11 mouse cellular contexts compared by ENCODE assay signal in the genomic region with DNA sequence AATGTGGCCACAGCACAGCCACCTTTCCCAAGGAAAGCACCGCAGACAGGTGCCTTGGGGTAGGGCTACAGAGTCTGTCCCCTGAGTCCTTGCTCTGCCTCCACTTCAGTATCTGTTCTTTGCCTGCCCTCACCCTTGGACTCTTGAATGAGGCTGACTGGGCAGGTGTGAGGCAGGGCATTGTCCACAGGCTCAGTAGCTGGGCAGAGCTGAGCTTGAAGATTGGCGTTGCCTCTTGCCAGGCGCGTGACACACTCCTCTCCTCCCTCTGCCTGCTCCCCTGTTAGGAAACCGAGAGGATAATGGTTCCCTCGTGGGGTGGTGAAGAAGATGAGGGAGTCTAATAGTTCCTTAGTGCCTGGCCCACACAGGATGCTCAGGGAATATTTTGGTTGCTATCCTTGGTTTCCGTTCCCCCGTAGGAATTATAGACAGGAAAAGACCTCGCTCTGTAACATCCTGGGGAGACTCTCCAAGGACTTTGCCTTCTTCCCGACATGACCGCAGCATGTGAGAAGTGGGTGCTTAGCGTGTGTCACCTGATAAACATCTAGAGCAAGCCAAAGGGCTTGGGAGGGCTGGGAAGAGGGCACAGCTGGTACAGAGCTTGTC. TPM values are rescaled to one million over a fixed set of nuclear protein-coding genes. Genes with fewer than 3 reads are reported as not detected.
DNase-seq lines count a peak whose midpoint lies in the region; ATAC-seq and TF ChIP-seq lines count a peak whose summit lies in the region.
"Had no signal": no experiment of that assay in that cellular context is flagged by ENCODE, and none has a peak within 500 bp of the region (broad histone marks: within the 10 kb centered on the region; RNA-seq: fewer than 3 reads in every experiment).

No protein-coding gene starts in this region.

- H3K4me1 ChIP-seq in ES-E14 (ENCODE audit: control insufficient read depth in 2 of 2, insufficient read depth in 2 of 2, low read length in 2 of 2, poor library complexity in 1 of 2): peaks cover 9 to 30% of the 10 kb centered on the region in 2 experiments
- peaks cover 31% of the 10 kb centered on the region for H3K4me1 ChIP-seq in forebrain, embryonic 11.5 days (replicated peaks; ENCODE audit: control insufficient read depth, insufficient read depth, low read length)
- H3K4me1 ChIP-seq in intestine, postnatal 0 days (replicated peaks; ENCODE audit: control insufficient read depth, insufficient read depth, low read length): no peaks in the 10 kb centered on the region; the same call in 1 of the 2 replicates
- H3K4me1 ChIP-seq in midbrain, embryonic 14.5 days (ENCODE audit: control insufficient read depth, insufficient read depth, low read length): peaks cover 41% of the 10 kb centered on the region

- 68% methylated on average over 12 of the region's 12 CpGs for WGBS in forebrain, embryonic 11.5 days
- WGBS in intestine, postnatal 0 days: 61% methylated on average over 12 of the region's 12 CpGs
- WGBS in midbrain, embryonic 14.5 days: 46% methylated on average over 12 of the region's 12 CpGs

- peak overlapping the region; percentile 43; the same call in 1 of the 2 replicates for H3K4me2 ChIP-seq in forebrain, embryonic 11.5 days (ENCODE audit: low read depth, low read length, severe bottlenecking)
- no peak overlapping the region for H3K4me2 ChIP-seq in intestine, postnatal 0 days (replicated peaks; ENCODE audit: low read depth)
- peak overlapping the region; percentile 50; the same call in 1 of the 2 replicates for H3K4me2 ChIP-seq in midbrain, embryonic 14.5 days (ENCODE audit: low read length)
- H3K4me2 ChIP-seq: heart, embryonic 15.5 days had no signal

- H3K9me3 ChIP-seq in ES-E14 (ENCODE audit: control insufficient read depth, insufficient read depth, low read depth, low read length): no peaks in the 10 kb centered on the region
- H3K9me3 ChIP-seq in forebrain, embryonic 11.5 days (ENCODE audit: control insufficient read depth, low read length): no peaks in the 10 kb centered on the region
- H3K9me3 ChIP-seq in intestine, postnatal 0 days (ENCODE audit: control insufficient read depth): no peaks in the 10 kb centered on the region
- no peaks in the 10 kb centered on the region for H3K9me3 ChIP-seq in midbrain, embryonic 14.5 days (ENCODE audit: control insufficient read depth, low read length)
- H3K9me3 ChIP-seq: G1E; heart, embryonic 15.5 days had no signal

- H3K27me3 ChIP-seq in forebrain, embryonic 11.5 days (ENCODE audit: control insufficient read depth, insufficient read depth, low read length): no peaks in the 10 kb centered on the region
- H3K27me3 ChIP-seq in intestine, postnatal 0 days (replicated peaks; ENCODE audit: control insufficient read depth, insufficient read depth, low read length): no peaks in the 10 kb centered on the region
- no peaks in the 10 kb centered on the region for H3K27me3 ChIP-seq in midbrain, embryonic 14.5 days (ENCODE audit: control insufficient read depth, insufficient read depth, low read length)
- H3K27me3 ChIP-seq: heart, embryonic 15.5 days had no signal

- in situ Hi-C loops in ES-E14 (cut with MboI; ENCODE audit: low sequenced_read_pairs in 2 of 2, unreplicated experiment in 2 of 2): no loop called here

- DNase-seq in ES-E14 (ENCODE audit: low read depth, low spot score): no peak
- DNase-seq in forebrain, embryonic 11.5 days (ENCODE audit: low spot score): no peak
- DNase-seq in midbrain, embryonic 14.5 days: no peak
- no peak for DNase-seq in liver
- DNase-seq in T-cell, adult 2 months (ENCODE audit: low spot score): no peak
- DNase-seq in retina, postnatal 1 day: no peak
- DNase-seq: left cerebral cortex, postnatal 4 days; lung, adult 2 months had no signal

- ATAC-seq in forebrain, embryonic 11.5 days (replicated peaks; ENCODE audit: low FRiP score): no peak
- peak; percentile 76 for ATAC-seq in intestine, postnatal 0 days
- no peak for ATAC-seq in midbrain, embryonic 14.5 days (ENCODE audit: low FRiP score, low TSS enrichment)

- peak overlapping the region; percentile 100 for H3K27ac ChIP-seq in ES-E14 (ENCODE audit: insufficient read depth, low read depth, low read length, poor library complexity, severe bottlenecking)
- peak overlapping the region; percentile 95 for H3K27ac ChIP-seq in forebrain, embryonic 11.5 days (ENCODE audit: low read depth, low read length)
- H3K27ac ChIP-seq in intestine, postnatal 0 days (ENCODE audit: low read depth, low read length): 0 out of 2 replicates have a peak overlapping the region, but pooled peaks have one; percentile 15
- peak overlapping the region; percentile 94 for H3K27ac ChIP-seq in midbrain, embryonic 14.5 days (replicated peaks; ENCODE audit: low read depth, low read length)
- H3K27ac ChIP-seq: heart, embryonic 15.5 days had no signal

- peak overlapping the region; percentile 61 for H3K9ac ChIP-seq in ES-E14 (ENCODE audit: insufficient read depth, low read depth, low read length, poor library complexity, severe bottlenecking)
- no peak overlapping the region; the same call in 1 of the 2 replicates for H3K9ac ChIP-seq in forebrain, embryonic 11.5 days (ENCODE audit: low read length)
- H3K9ac ChIP-seq in intestine, postnatal 0 days (ENCODE audit: low read depth, low read length): no peak overlapping the region
- H3K9ac ChIP-seq in midbrain, embryonic 14.5 days (replicated peaks; ENCODE audit: low read length): no peak overlapping the region
- H3K9ac ChIP-seq: heart, embryonic 15.5 days had no signal

- H3K4me3 ChIP-seq in ES-E14 (ENCODE audit: insufficient read depth in 1 of 2, low read depth in 1 of 2, low read length in 2 of 2, poor library complexity in 1 of 2, severe bottlenecking in 1 of 2): peak overlapping the region in 1 of 2 experiments; percentile 24; a peak in 1 of 4 replicates
- H3K4me3 ChIP-seq in forebrain, embryonic 11.5 days (ENCODE audit: low read depth, low read length): no peak overlapping the region
- no peak overlapping the region for H3K4me3 ChIP-seq in intestine, postnatal 0 days (ENCODE audit: low read depth, low read length)
- H3K4me3 ChIP-seq in midbrain, embryonic 14.5 days (replicated peaks; ENCODE audit: low read depth, low read length): no peak overlapping the region
- H3K4me3 ChIP-seq: heart, embryonic 15.5 days had no signal

- no peaks in the 10 kb centered on the region for H3K36me3 ChIP-seq in ES-E14 (ENCODE audit: control insufficient read depth, insufficient read depth, low read length, poor library complexity, severe bottlenecking)
- no peaks in the 10 kb centered on the region for H3K36me3 ChIP-seq in forebrain, embryonic 11.5 days (ENCODE audit: control insufficient read depth, insufficient read depth, low read length)
- H3K36me3 ChIP-seq in intestine, postnatal 0 days (ENCODE audit: control insufficient read depth, insufficient read depth): no peaks in the 10 kb centered on the region
- H3K36me3 ChIP-seq in midbrain, embryonic 14.5 days (ENCODE audit: control insufficient read depth, insufficient read depth, low read length): no peaks in the 10 kb centered on the region
- H3K36me3 ChIP-seq: heart, embryonic 15.5 days had no signal

- no peak for TF ChIP-seq CTCF in intestine, postnatal 0 days (IDR thresholded peaks at IDR 0.05; ENCODE audit: low read depth)

TF ChIP-seq in ES-E14, 5 proteins besides CTCF, POLR2A, EP300 and RAD21:
- TF ChIP-seq CHD2 (IDR thresholded peaks at IDR 0.05; ENCODE audit: low read depth, low read length) (no peak), ZNF384 (IDR thresholded peaks at IDR 0.05; ENCODE audit: low read depth, low read length) (no peak), MAFK (IDR thresholded peaks at IDR 0.05; ENCODE audit: insufficient read depth, low read depth, low read length) (no peak), ZC3H11A (IDR thresholded peaks at IDR 0.05; ENCODE audit: borderline replicate concordance, low read depth, low read length) (no peak), HCFC1 (IDR thresholded peaks at IDR 0.05; ENCODE audit: borderline replicate concordance, insufficient read depth, low read length) (no peak)

RNA-seq across cellular contexts. Expression of a gene that starts 40.1 kb away (rescaled TPM):
- total RNA-seq in ES-E14 (2012; rRNA removed): 8.0 and 8.7 TPM in 2 replicates
- 26.2 and 29.0 TPM in 2 replicates for polyA plus RNA-seq in forebrain, embryonic 11.5 days (2014; fragmentation: Nextera tagmentation; extraction: Ambion mirVana)
- polyA plus RNA-seq in intestine, postnatal 0 days (2015; fragmentation: Nextera tagmentation; extraction: Ambion mirVana): 7.1 and 10.1 TPM in 2 replicates
- 29.6 and 31.1 TPM in 2 replicates for polyA plus RNA-seq in midbrain, embryonic 14.5 days (2014; fragmentation: Nextera tagmentation; extraction: Ambion mirVana)

Comparison
In these comparisons a context has a peak if more than half of its experiments do, and no peak if none do; other contexts are left out.
1. H3K27ac ChIP-seq: peak in every context shown above with its lines; median percentile 100 in ES-E14; 95 in forebrain, embryonic 11.5 days; 94 in midbrain, embryonic 14.5 days; 15 in intestine, postnatal 0 days.